Comparison of ENCODE assay signal across 11 mouse cellular contexts in the genomic region with DNA sequence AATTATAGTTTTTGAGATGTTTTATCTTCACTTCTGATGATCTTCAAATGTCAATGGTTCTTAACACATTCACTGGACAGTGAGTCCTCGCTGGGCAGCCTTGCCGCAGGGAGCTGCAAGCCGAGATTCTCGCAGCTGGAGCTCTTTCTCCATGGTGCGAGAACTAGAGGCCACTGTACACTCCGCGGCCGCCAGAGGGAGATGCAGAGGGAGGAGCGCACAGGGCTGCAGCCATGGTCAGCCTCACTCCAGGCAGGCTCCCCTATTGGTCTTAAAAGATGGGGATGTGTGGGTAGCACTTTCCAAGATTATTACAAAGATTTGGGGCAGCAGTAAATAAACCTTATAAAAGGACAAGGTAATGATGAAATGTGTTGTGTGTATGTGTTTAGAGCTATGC. TPM values are rescaled to one million over a fixed set of nuclear protein-coding genes. Genes with fewer than 3 reads are reported as not detected.
DNase-seq lines count a peak whose midpoint lies in the region; ATAC-seq lines count a peak whose summit lies in the region.
"Had no signal": no experiment of that assay in that cellular context is flagged by ENCODE, and none has a peak within 500 bp of the region (broad histone marks: within the 10 kb centered on the region; RNA-seq: fewer than 3 reads in every experiment).

No protein-coding gene starts in this region.

- no peak overlapping the region for H3K27ac ChIP-seq in kidney, embryonic 16.5 days (ENCODE audit: low read length)
- no peak overlapping the region for H3K27ac ChIP-seq in embryonic facial prominence, embryonic 11.5 days (replicated peaks; ENCODE audit: low read depth, low read length)

- no peak overlapping the region for H3K9ac ChIP-seq in kidney, embryonic 16.5 days (replicated peaks; ENCODE audit: low read length)
- no peak overlapping the region for H3K9ac ChIP-seq in embryonic facial prominence, embryonic 11.5 days (replicated peaks; ENCODE audit: low read length)

- no peaks in the 10 kb centered on the region for H3K4me1 ChIP-seq in kidney, embryonic 16.5 days (ENCODE audit: insufficient read depth, low read length)
- H3K4me1 ChIP-seq in embryonic facial prominence, embryonic 11.5 days (ENCODE audit: control insufficient read depth, insufficient read depth, low read length) = no peaks in the 10 kb centered on the region

- H3K27me3 ChIP-seq in kidney, embryonic 16.5 days (ENCODE audit: insufficient read depth, low read length) = no peaks in the 10 kb centered on the region
- no peaks in the 10 kb centered on the region for H3K27me3 ChIP-seq in embryonic facial prominence, embryonic 11.5 days (ENCODE audit: control insufficient read depth, insufficient read depth, low read length)

- no peak overlapping the region for H3K4me2 ChIP-seq in kidney, embryonic 16.5 days (replicated peaks; ENCODE audit: low read depth, low read length)
- H3K4me2 ChIP-seq in embryonic facial prominence, embryonic 11.5 days (ENCODE audit: low read depth, low read length) = no peak overlapping the region

- 21% methylated on average over 9 of the region's 9 CpGs for WGBS in kidney, embryonic 16.5 days
- WGBS in embryonic facial prominence, embryonic 11.5 days = 24% methylated on average over 9 of the region's 9 CpGs

- no peaks in the 10 kb centered on the region for H3K36me3 ChIP-seq in kidney, embryonic 16.5 days (ENCODE audit: insufficient read depth, low read length)
- no peaks in the 10 kb centered on the region for H3K36me3 ChIP-seq in embryonic facial prominence, embryonic 11.5 days (replicated peaks; ENCODE audit: control insufficient read depth, insufficient read depth, low read depth, low read length)

- peak; percentile 65; the same call in 1 of the 2 replicates for ATAC-seq in kidney, embryonic 16.5 days (ENCODE audit: low FRiP score, low TSS enrichment)
- no peak for ATAC-seq in embryonic facial prominence, embryonic 11.5 days (replicated peaks; ENCODE audit: insufficient number of reproducible peaks, low FRiP score, low TSS enrichment, low read depth)
- no peak for ATAC-seq in granulocyte monocyte progenitor cell, adult 5-6 weeks (replicated peaks; ENCODE audit: poor library complexity, severe bottlenecking)

- no peak overlapping the region for H3K4me3 ChIP-seq in kidney, embryonic 16.5 days (ENCODE audit: low read length)
- H3K4me3 ChIP-seq in embryonic facial prominence, embryonic 11.5 days (ENCODE audit: low read depth, low read length) = no peak overlapping the region

- no peak for DNase-seq in kidney, postnatal 14 days
- DNase-seq in urinary bladder, postnatal 14 days (ENCODE audit: low spot score) = peak; percentile 11
- no peak for DNase-seq in urinary bladder, adult 2 months (ENCODE audit: low spot score)
- peak; percentile 43 for DNase-seq in embryonic facial prominence, embryonic 11.5 days (ENCODE audit: low spot score)
- DNase-seq in MN1 (ENCODE audit: low spot score) = no peak
- DNase-seq: cerebellum, adult 11-12 months; lung, adult 18-20 months had no signal

- no peaks in the 10 kb centered on the region for H3K9me3 ChIP-seq in kidney, embryonic 16.5 days (ENCODE audit: low read length)
- H3K9me3 ChIP-seq in embryonic facial prominence, embryonic 11.5 days (replicated peaks; ENCODE audit: control insufficient read depth, low read length) = no peaks in the 10 kb centered on the region

RNA-seq across cellular contexts. Expression of a gene that starts 20.6 kb away (rescaled TPM):
- not detected in 2 replicates for polyA plus RNA-seq in kidney, embryonic 16.5 days (2015; fragmentation: Nextera tagmentation; extraction: Ambion mirVana)
- not detected in 2 replicates for polyA plus RNA-seq in urinary bladder, adult 2 months (2012; rRNA removed)
- not detected in 2 replicates for polyA plus RNA-seq in embryonic facial prominence, embryonic 11.5 days (2014; fragmentation: Nextera tagmentation; extraction: Ambion mirVana)
- total RNA-seq in granulocyte monocyte progenitor cell, adult 5-6 weeks (2014; fragmentation: Nextera tagmentation) = not detected in 2 replicates
- not detected in 2 replicates for total RNA-seq in granulocyte monocyte progenitor cell, adult 5-6 weeks (2017)
- total RNA-seq: layer of hippocampus, adult 8-10 months had no signal
- polyA plus RNA-seq: heart, embryonic 14.5 days had no signal

RNA-seq across cellular contexts. Expression of a gene that starts 27.5 kb away (rescaled TPM):
- not detected in 2 replicates for polyA plus RNA-seq in kidney, embryonic 16.5 days (2015; fragmentation: Nextera tagmentation; extraction: Ambion mirVana)
- not detected in 2 replicates for polyA plus RNA-seq in urinary bladder, adult 2 months (2012; rRNA removed)
- polyA plus RNA-seq in embryonic facial prominence, embryonic 11.5 days (2014; fragmentation: Nextera tagmentation; extraction: Ambion mirVana) = not detected in 2 replicates
- total RNA-seq in granulocyte monocyte progenitor cell, adult 5-6 weeks (2014; fragmentation: Nextera tagmentation) = not detected in 2 replicates
- not detected in 2 replicates for total RNA-seq in granulocyte monocyte progenitor cell, adult 5-6 weeks (2017)
- total RNA-seq: layer of hippocampus, adult 8-10 months had no signal
- polyA plus RNA-seq: heart, embryonic 14.5 days had no signal

RNA-seq across cellular contexts. Expression of a gene that starts 55.6 kb away (rescaled TPM):
- not detected in 2 replicates for polyA plus RNA-seq in kidney, embryonic 16.5 days (2015; fragmentation: Nextera tagmentation; extraction: Ambion mirVana)
- polyA plus RNA-seq in urinary bladder, adult 2 months (2012; rRNA removed) = 0.03 TPM in 1 of 2 replicates, not detected in the other
- not detected in 2 replicates for polyA plus RNA-seq in embryonic facial prominence, embryonic 11.5 days (2014; fragmentation: Nextera tagmentation; extraction: Ambion mirVana)
- total RNA-seq in granulocyte monocyte progenitor cell, adult 5-6 weeks (2014; fragmentation: Nextera tagmentation) = not detected in 2 replicates
- not detected in 2 replicates for total RNA-seq in granulocyte monocyte progenitor cell, adult 5-6 weeks (2017)
- total RNA-seq: layer of hippocampus, adult 8-10 months had no signal
- polyA plus RNA-seq: heart, embryonic 14.5 days had no signal

Comparison
In these comparisons a context has a peak if more than half of its experiments do, and no peak if none do; other contexts are left out.
1. DNase-seq: peak in urinary bladder, postnatal 14 days (single experiment) and embryonic facial prominence, embryonic 11.5 days (single experiment); none in kidney, postnatal 14 days (single experiment), urinary bladder, adult 2 months (single experiment) and MN1 (single experiment).